Mouse (Mus musculus) B cell, adult 2 months (primary cell): ENCODE measurements around the gene Spef2.

ENCODE experiments used
- DNase-seq, 2 experiments: peaks; one replicate each; pipeline ENCODE4 v3.0.0; 2022

The Spef2 gene

DNA sequence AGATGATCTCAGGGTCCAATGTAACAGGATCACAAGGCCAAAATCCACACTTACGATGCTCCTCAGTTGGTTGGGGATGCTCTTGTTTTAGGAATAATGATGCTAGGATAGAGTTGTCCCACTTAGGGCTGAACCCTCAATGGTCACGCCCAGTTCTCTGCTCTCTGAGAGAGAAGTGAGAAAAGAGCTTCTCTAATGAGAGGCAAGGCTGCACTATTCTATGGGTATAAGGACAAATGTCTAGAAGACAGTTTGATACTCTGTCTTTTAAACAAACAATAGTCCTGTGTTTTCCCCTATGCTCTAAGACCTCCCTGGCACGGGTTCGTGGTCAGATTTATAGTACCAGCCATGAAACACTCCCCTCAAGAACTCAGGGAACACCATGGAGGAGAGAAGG lies 218.6 kb downstream of the Spef2 start, which contains the start of gene Il7r:
Gene Il7r, minus strand, starts transcription at position 101 of the 400 bp plus-strand sequence.
- DNase-seq: no peak

GRCm38 (mm10) chr15:9529646-9530045 lies 219.0 kb downstream of the Spef2 start:
- peak; percentile 47 to 53 for DNase-seq
